In genomic region chr10:42018016-42018949, GRCm38 (mm10) we compare ENCODE assay signal across 8 mouse cellular contexts. TPM values are rescaled to one million over a fixed set of nuclear protein-coding genes. Genes with fewer than 3 reads are reported as not detected.
A peak's percentile ranks its signal among the peaks of the same experiment; 100 is the strongest.
DNase-seq lines count a peak whose midpoint lies in the region; ATAC-seq lines count a peak whose summit lies in the region.

Armc2 (minus strand) TSS chr10:42018442.

- H3K4me1 ChIP-seq in hindbrain, embryonic 15.5 days (replicated peaks): peaks cover 11% of the 10 kb centered on the region; the same call in 1 of the 2 replicates

- peak within 1 kb of the TSS; percentile 61; the same call in 1 of the 2 replicates for H3K27ac ChIP-seq in hindbrain, embryonic 15.5 days (replicated peaks)

- ATAC-seq in hindbrain, embryonic 15.5 days (ENCODE audit: low FRiP score, low read depth): peak; percentile 98

- no peaks in the 10 kb centered on the region for H3K36me3 ChIP-seq in hindbrain, embryonic 15.5 days

- H3K9ac ChIP-seq in hindbrain, embryonic 15.5 days: peak within 1 kb of the TSS; percentile 65

- H3K4me3 ChIP-seq in hindbrain, embryonic 15.5 days: peak within 1 kb of the TSS; percentile 66

- 0 out of 2 replicates have a peak, but pooled peaks cover 3% of the 10 kb centered on the region for H3K27me3 ChIP-seq in hindbrain, embryonic 15.5 days

- WGBS in hindbrain, embryonic 15.5 days: 2% methylated on average over 53 of the region's 58 CpGs

- H3K9me3 ChIP-seq in hindbrain, embryonic 15.5 days: no peaks in the 10 kb centered on the region

- H3K4me2 ChIP-seq in hindbrain, embryonic 15.5 days: peak within 1 kb of the TSS; percentile 80

- DNase-seq in ZHBTc4 (ENCODE audit: low read depth, low spot score): peak; percentile 83
- DNase-seq in cerebellum, postnatal 25 days: peak; percentile 85 to 91
- DNase-seq in frontal cortex, postnatal 36 days (ENCODE audit: low spot score in 2 of 2): peak; percentile 73 to 74
- peak; percentile 75 to 82 for DNase-seq in left cerebral cortex, adult 18-20 months (ENCODE audit: low spot score in 2 of 2)
- peak; percentile 73 to 81 for DNase-seq in lung, postnatal 4 days
- peak; percentile 67 for DNase-seq in retina, postnatal 7 days (ENCODE audit: low read depth, low spot score)
- peak; percentile 46 for DNase-seq in urinary bladder, adult 2 months (ENCODE audit: low spot score)

RNA-seq across cellular contexts. Expression of gene Armc2, which starts in this region (rescaled TPM):
- 9.4 and 12.5 TPM in 2 replicates for polyA plus RNA-seq in hindbrain, embryonic 15.5 days (2015; fragmentation: Nextera tagmentation; extraction: Ambion mirVana)
- 10 to 100 TPM; 12.2 to 16.9 TPM for total RNA-seq in left cerebral cortex, adult 18-20 months (2021)
- polyA plus RNA-seq in urinary bladder, adult 2 months (2012; rRNA removed): 1.8 and 1.9 TPM in 2 replicates

Comparison
In these comparisons a context has a peak if more than half of its experiments do, and no peak if none do; other contexts are left out.
1. Peak in every context shown above with its lines: DNase-seq, ATAC-seq, H3K4me3 ChIP-seq and H3K27ac ChIP-seq.